Mouse (Mus musculus): Measurements from ENCODE around the gene Eef2k.

- no peak for TF ChIP-seq CTCF (IDR thresholded peaks at IDR 0.05; ENCODE audit: low read depth)
- no peak for TF ChIP-seq EP300 (IDR thresholded peaks at IDR 0.05; ENCODE audit: low read depth)
Observed at GRCm38 (mm10) chr7:120942506-120942905, 99.9 kb downstream of the Eef2k start.
